Mouse (Mus musculus) thymus, adult 2 months (tissue): ENCODE data around the gene Gm29094. TPM values are rescaled to one million over a fixed set of nuclear protein-coding genes. Genes with fewer than 3 reads are reported as not detected.
A peak's percentile ranks its signal among the peaks of the same experiment; 100 is the strongest.
"Not testable (repeated sequence)": the region's sequence is repeated elsewhere in the genome, so short reads cannot be mapped to it uniquely, and the experiment has no call there.

ENCODE experiments used
- DNase-seq: peaks from one replicate; pipeline ENCODE4 v3.0.0; 2021
- H3K27ac ChIP-seq: fragments of 200-500 bp; 2 replicates; pipeline ENCODE4 v1.5.1; 2012; ENCODE audit warnings: low read length, control low read depth; ENCODE audit not compliant: control insufficient read depth, insufficient read depth
- H3K27me3 ChIP-seq: fragments of 200-500 bp; 2 replicates; pipeline ENCODE4 v1.6.1; 2012; ENCODE audit warnings: mild to moderate bottlenecking, low read length, moderate library complexity, mixed read lengths; ENCODE audit not compliant: control insufficient read depth, insufficient read depth
- H3K36me3 ChIP-seq: fragments of 200-500 bp; 2 replicates; pipeline ENCODE4 v1.6.1; 2012; ENCODE audit warnings: mild to moderate bottlenecking, low read length, moderate library complexity; ENCODE audit not compliant: control insufficient read depth, insufficient read depth
- H3K4me1 ChIP-seq: fragments of 200-500 bp; replicated peaks from 2 replicates; pipeline ENCODE4 v1.6.1; 2012; ENCODE audit warnings: low read length; ENCODE audit not compliant: control insufficient read depth, insufficient read depth
- H3K4me3 ChIP-seq: fragments of 200-500 bp; 2 replicates; pipeline ENCODE4 v1.5.1; 2012; ENCODE audit warnings: mild to moderate bottlenecking, low read length, control low read depth, moderate library complexity; ENCODE audit not compliant: control insufficient read depth, insufficient read depth
- WGBS: fragments of 180-500 bp; shearing (Covaris S2); methylation state at CpG from one replicate; pipeline ENCODE4 v1.1.7; 2018; 5-methylcytosine and 5-hydroxymethylcytosine counted together
- polyA plus RNA-seq: library from polyadenylated mRNA; depleted of rRNA; stranded (reverse); fragments of >200 nt; gene quantifications from 2 replicates; pipeline ENCODE4 v1.2.3, GENCODE M21; 2012; rRNA removed

Gene Gm29094
- not detected in 2 replicates for polyA plus RNA-seq

DNA sequence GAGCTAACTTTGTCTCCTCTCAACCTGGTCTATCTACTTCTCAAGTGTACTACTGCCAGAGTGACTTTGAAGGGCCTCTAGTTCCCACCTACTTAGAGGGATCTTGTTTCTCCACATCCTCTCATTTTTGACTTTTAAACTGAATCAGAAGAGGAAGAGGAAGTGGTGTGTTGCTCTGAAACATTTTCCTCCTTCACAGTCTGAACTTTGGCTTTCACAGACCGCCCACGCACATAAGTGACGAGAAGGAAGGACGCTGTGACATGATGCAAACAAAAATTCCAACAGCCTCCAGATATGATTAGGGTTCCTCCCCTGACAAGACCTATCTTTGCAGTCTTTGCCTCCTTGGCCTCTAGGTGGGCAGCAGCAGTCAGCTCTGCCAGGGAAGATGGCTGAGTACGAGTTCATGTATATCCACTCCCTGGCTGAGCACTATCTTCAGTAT lies at the start of gene Gm29094, which contains the start of gene Bcl2a1b:
Gene Gm29094 (plus strand): TSS at position 411 of the 448 bp plus-strand sequence.
Gene Bcl2a1b (plus strand): TSS at position 241 of the 448 bp plus-strand sequence.
- peak; percentile 29 for DNase-seq
- H3K27me3 ChIP-seq, H3K36me3 ChIP-seq, H3K4me1 ChIP-seq: not testable (repeated sequence)
- WGBS, result 37% methylated on average over 5 of the region's 5 CpGs
- peak within 1 kb of the TSS; percentile 77 for H3K27ac ChIP-seq
- H3K4me3 ChIP-seq, result peak within 1 kb of the TSS; percentile 27

DNA sequence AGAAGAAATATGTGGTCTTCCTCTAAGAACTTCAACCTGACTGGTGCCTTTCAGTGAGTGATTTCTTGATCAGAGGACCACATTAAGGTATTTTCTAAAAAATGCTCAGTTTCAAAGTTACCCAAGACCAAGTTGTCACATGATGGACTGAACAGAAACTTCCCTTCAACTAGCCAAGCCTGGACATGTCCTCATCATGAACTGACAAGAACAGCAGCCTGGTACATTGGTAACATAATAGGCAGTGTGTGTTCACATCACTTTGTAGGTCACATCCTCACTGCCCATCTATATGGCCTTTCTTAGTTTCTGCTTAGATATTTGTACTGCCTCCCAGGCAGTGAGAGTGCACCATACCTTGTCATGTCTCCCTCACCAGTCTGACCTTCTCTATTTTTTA lies 26.6 kb upstream of the Gm29094 start:
- not testable (repeated sequence) for H3K4me1 ChIP-seq, DNase-seq, H3K4me3 ChIP-seq, H3K27ac ChIP-seq, H3K36me3 ChIP-seq, H3K27me3 ChIP-seq

DNA sequence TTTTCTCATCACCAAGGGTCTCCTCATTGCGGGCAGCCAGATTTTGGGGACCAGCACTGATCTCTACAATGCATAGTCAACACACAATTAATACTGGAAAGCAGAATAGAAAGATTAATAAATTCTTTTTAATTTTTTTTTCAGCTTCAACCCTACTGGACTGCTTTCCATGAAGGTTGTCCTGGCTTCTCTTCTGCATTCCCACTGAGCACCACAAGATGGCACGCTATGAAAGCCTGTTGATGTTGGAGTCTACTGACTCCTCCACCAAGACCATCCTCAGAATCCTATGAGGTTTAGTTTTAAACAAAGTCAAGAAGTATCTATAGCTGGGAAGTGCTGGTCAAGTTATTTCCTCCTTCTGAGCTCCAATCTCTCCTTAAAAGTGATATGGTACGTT lies 20.3 kb upstream of the Gm29094 start:
- H3K36me3 ChIP-seq, H3K27ac ChIP-seq, H3K4me1 ChIP-seq, H3K27me3 ChIP-seq, H3K4me3 ChIP-seq: not testable (repeated sequence)
- DNase-seq, result peak; percentile 78
- WGBS, result 37% methylated on average over 2 of the region's 3 CpGs

DNA sequence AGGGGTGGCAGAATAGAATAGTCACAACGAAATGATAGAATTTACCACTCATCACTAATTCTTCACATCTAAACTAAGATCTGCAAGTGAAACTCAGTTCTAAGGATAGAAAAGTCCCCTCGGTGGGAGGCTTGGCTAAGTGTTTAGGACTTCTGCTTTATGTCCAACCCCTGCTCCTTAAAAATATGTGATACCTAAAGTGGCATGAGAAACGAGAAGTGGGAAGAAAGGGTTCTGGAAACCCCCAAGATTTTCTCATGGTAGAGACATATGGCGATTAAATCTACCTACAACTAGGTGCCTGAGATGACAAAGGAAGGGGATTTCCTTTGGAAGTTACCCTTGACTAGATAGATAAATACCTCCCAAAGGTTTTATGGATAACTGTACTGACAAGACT lies 19.7 kb upstream of the Gm29094 start:
- H3K36me3 ChIP-seq, DNase-seq, H3K27ac ChIP-seq, H3K4me3 ChIP-seq, H3K27me3 ChIP-seq, H3K4me1 ChIP-seq: not testable (repeated sequence)
- 51% methylated on average over 3 of the region's 4 CpGs for WGBS

DNA sequence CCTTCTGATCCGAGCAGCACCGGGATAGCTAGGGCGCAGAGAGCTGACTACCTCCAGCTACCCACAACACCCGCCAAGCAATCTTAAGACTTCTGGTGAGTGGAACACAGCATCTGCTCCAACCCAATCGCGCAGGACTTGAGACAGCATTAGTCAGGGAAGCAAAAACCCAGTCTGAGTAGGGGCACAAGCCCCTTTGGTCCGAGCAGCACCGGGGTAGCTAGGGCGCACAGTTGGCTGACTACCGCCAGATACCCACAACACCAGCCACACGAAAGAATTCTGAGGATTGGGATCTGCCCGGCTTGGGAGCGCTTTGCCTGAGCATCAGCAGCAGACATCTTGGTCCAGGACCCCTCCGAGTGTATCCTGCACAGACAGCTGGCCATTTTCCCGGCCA lies 12.2 kb upstream of the Gm29094 start:
- not testable (repeated sequence) for H3K4me3 ChIP-seq, H3K4me1 ChIP-seq, H3K27me3 ChIP-seq, DNase-seq, H3K27ac ChIP-seq, H3K36me3 ChIP-seq
- WGBS, result 91% methylated on average over 15 of the region's 15 CpGs

DNA sequence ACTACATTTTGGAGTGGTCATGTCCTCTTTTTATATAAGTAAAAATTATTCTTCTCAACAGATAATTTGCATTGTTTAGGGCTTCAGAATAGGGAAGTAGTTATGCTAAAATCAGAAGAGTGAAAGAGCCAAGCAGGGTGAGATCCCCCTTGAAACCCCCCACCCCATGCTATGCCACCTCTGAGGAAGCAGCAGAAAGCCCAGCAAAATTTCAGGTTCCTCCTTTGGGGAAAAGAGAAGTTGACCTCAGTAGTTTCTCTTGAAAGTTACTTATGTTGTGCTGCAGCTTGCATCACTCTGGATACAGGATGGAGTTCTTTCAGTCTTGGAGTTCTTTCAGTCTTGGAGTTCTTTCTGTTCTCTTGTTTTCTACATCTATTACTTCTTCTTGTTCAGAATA lies 3.7 kb upstream of the Gm29094 start:
- H3K4me3 ChIP-seq, H3K4me1 ChIP-seq, H3K27me3 ChIP-seq, DNase-seq, H3K36me3 ChIP-seq, H3K27ac ChIP-seq: not testable (repeated sequence)

DNA sequence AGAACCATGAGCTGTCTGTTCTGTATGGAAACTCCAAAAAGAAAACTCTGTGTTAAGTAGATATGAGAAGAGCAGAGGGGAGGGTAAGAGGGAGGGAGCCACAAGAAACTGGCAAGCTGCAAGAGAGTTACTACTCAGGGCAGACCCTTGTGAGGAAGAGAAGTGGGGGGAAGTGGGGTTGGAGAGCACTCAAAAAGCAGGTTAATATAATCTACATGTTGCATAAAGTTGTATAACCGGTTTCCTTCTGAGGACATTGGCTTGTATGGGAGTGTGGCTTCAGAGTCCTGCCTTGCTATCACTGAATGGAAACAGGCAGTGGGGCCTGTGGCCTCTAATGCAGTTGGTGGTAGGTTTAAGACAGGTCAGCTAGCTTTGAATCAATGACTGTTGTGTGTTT lies 1.7 kb upstream of the Gm29094 start:
- not testable (repeated sequence) for H3K27me3 ChIP-seq, H3K4me3 ChIP-seq, H3K36me3 ChIP-seq, H3K4me1 ChIP-seq, H3K27ac ChIP-seq, DNase-seq
- 50% methylated on average over 1 of the region's 1 CpGs for WGBS

DNA sequence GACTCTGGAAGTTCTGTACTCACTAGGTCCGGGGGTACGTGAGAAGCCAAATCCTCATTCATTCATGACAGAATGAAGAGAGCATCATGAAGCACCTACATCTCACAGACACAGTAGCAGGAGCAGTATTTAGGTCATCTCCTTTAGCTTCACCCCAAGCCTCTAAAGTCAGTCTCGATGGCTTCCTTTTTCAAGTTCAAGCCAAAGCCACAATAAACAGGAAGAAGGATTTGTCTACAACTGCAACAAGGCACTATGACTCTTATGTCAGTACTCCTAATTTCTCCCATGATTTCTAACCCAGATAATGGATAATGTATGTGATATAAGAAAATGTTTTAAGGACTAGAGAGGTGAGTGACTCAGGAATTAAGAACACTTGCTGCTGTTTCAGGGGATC lies 830 bp upstream of the Gm29094 start:
- WGBS, result 67% methylated on average over 3 of the region's 3 CpGs
- H3K27ac ChIP-seq, H3K36me3 ChIP-seq, DNase-seq, H3K4me1 ChIP-seq, H3K27me3 ChIP-seq, H3K4me3 ChIP-seq: not testable (repeated sequence)

DNA sequence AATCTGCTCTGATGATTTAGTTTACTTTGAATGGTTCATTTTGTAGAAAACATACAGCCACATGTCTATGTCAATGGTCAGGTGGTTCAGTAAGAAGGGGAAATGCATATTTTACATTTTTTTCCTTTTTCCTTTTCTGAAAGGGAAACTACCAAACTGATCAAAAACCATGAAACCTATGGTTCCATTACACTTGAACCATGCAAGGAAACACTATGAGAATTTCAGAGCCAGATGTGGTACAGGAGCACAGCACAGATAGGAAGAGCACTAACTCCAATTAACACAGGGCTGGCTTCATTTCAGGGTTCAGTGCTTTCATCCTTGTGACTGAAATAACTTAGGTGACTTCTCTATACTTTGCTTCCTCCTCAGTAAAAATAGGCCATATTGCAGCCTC lies 3.1 kb downstream of the Gm29094 start:
- not testable (repeated sequence) for DNase-seq, H3K4me3 ChIP-seq, H3K27ac ChIP-seq, H3K36me3 ChIP-seq, H3K4me1 ChIP-seq, H3K27me3 ChIP-seq

DNA sequence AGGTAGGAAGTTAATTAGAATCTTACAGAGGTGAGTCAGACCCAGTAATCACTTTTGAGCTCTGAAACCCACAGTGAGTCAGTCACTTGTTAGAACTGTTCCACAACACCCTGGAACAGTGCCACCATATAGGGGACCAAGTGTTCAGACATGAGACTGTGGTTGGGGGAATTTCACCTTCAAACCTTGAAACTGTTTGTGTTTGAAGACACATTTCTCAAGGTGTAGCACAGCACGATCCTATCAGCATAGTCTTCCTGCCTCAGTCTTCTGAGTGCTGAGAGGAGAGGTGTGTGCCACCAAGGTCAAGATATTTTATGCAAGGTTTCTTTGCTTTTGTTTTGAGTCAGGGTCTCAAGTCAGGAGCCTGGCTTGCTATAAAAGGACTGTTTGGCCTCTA lies 9.8 kb downstream of the Gm29094 start:
- not testable (repeated sequence) for H3K4me1 ChIP-seq, H3K36me3 ChIP-seq, H3K4me3 ChIP-seq, H3K27me3 ChIP-seq, DNase-seq, H3K27ac ChIP-seq
- WGBS, result 53% methylated on average over 1 of the region's 1 CpGs

DNA sequence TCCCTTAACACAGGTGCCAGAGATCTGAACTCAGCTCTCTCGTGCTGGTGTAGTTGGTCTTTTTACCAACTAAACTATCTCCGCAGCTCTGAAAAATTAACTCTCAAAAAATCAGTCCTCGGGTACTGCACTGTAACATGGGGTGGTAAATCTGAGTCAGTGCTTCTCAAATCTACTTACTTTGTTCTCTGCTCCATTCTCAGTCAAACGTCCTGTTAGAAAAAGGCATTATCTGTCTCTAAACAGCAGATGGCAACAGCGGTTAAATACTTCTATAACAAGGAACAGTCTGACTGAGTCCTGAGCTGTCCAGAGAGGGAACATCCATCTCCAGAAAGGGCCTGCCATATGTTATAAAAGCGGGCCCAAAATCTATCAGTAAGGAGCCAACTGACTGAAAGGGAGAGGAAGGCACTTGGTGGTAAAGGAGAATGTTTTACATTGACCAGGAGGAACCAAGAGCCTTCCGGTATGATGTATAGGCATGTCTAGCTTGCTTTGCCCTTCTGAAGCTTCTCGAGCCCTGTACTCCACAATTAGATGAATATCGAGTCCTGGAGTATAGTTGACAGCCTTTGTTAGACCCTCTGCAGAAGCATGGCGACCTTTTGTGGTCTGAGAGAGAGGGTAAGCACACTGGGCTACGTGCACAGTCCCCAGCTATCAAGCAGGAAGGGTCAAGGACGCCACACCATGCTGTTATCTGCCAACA lies 11.3 kb downstream of the Gm29094 start, which contains the start of gene Mthfs:
Gene Mthfs (plus strand): TSS at position 324 of the 712 bp plus-strand sequence.
- not testable (repeated sequence) for H3K36me3 ChIP-seq, H3K27me3 ChIP-seq, H3K4me1 ChIP-seq, DNase-seq
- H3K27ac ChIP-seq, result peak within 1 kb of the TSS; percentile 71; the same call in 1 of the 2 replicates
- WGBS, result 25% methylated on average over 9 of the region's 12 CpGs
- peak within 1 kb of the TSS; percentile 43 for H3K4me3 ChIP-seq
